Comparison of ENCODE assay signal across 8 mouse cellular contexts in genomic region chr16:96151551-96151950, GRCm38 (mm10). TPM values are rescaled to one million over a fixed set of nuclear protein-coding genes. Genes with fewer than 3 reads are reported as not detected.
DNase-seq lines count a peak whose midpoint lies in the region; ATAC-seq and TF ChIP-seq lines count a peak whose summit lies in the region.

No protein-coding gene starts in this region.

- H3K4me1 ChIP-seq in G1E (ENCODE audit: insufficient read depth, low read depth, low read length): peaks cover 27% of the 10 kb centered on the region
- H3K4me1 ChIP-seq in forebrain, embryonic 16.5 days (replicated peaks; ENCODE audit: control insufficient read depth, insufficient read depth, low read length): peaks cover 3% of the 10 kb centered on the region

- TF ChIP-seq CTCF in G1E (IDR thresholded peaks at IDR 0.05; ENCODE audit: low read depth, low read length): peak; percentile 75

- H3K4me2 ChIP-seq in forebrain, embryonic 16.5 days (ENCODE audit: low read length): no peak overlapping the region

- ATAC-seq in G1E (ENCODE audit: extremely low read depth, insufficient number of reproducible peaks, low FRiP score, poor library complexity, severe bottlenecking): peak; percentile 52; the same call in 1 of the 2 replicates
- ATAC-seq in forebrain, embryonic 16.5 days: peak; percentile 51; the same call in 1 of the 2 replicates
- peak; percentile 71; a peak in 3 of 4 replicates for ATAC-seq in hematopoietic stem cell, adult 5-6 weeks (replicated peaks in 1 of 2; ENCODE audit: insufficient read depth in 1 of 2, low FRiP score in 2 of 2, low TSS enrichment in 1 of 2, low read depth in 1 of 2, poor library complexity in 2 of 2, severe bottlenecking in 2 of 2)

- peaks cover 92% of the 10 kb centered on the region for H3K36me3 ChIP-seq in G1E (replicated peaks)
- peaks cover 4% of the 10 kb centered on the region; the same call in 1 of the 2 replicates for H3K36me3 ChIP-seq in forebrain, embryonic 16.5 days (ENCODE audit: control insufficient read depth, insufficient read depth)

- no peak overlapping the region for H3K27ac ChIP-seq in forebrain, embryonic 16.5 days (ENCODE audit: low read length)

- no peaks in the 10 kb centered on the region for H3K9me3 ChIP-seq in G1E (replicated peaks)
- H3K9me3 ChIP-seq in forebrain, embryonic 16.5 days (ENCODE audit: control insufficient read depth, low read length): no peaks in the 10 kb centered on the region

- H3K27me3 ChIP-seq in G1E (ENCODE audit: insufficient read depth, low read length): no peaks in the 10 kb centered on the region
- no peaks in the 10 kb centered on the region for H3K27me3 ChIP-seq in forebrain, embryonic 16.5 days (replicated peaks; ENCODE audit: control insufficient read depth, insufficient read depth, low read length)

- DNase-seq in G1E (ENCODE audit: low spot score): peak; percentile 53
- DNase-seq in cerebellum, adult 11 months: peak; percentile 83
- peak; percentile 71 to 79 for DNase-seq in layer of hippocampus, postnatal 10 days (ENCODE audit: low spot score in 2 of 2)
- DNase-seq in lung, postnatal 25 days (ENCODE audit: low spot score): peak; percentile 67
- peak; percentile 46 for DNase-seq in right cerebral cortex, adult 18-20 months
- DNase-seq in urinary bladder, postnatal 14 days (ENCODE audit: low spot score): peak; percentile 83

- no peak overlapping the region for H3K9ac ChIP-seq in forebrain, embryonic 16.5 days (replicated peaks; ENCODE audit: low read depth, low read length)

- no peak overlapping the region for H3K4me3 ChIP-seq in G1E (ENCODE audit: low read depth, low read length)
- no peak overlapping the region for H3K4me3 ChIP-seq in forebrain, embryonic 16.5 days (replicated peaks; ENCODE audit: low read length)

- WGBS in forebrain, embryonic 16.5 days: 24% methylated on average over 9 of the region's 9 CpGs

RNA-seq across cellular contexts. Expression of gene Wrb, which starts 6.3 kb away (rescaled TPM):
- 14.4 and 19.9 TPM in 2 replicates for total RNA-seq in G1E (2014; fragmentation: Nextera tagmentation)
- total RNA-seq in G1E (2017): 18.4 and 25.5 TPM in 2 replicates
- polyA plus RNA-seq in G1E (2012): 3.1 and 4.5 TPM in 2 replicates
- polyA plus RNA-seq in forebrain, embryonic 16.5 days (2015; fragmentation: Nextera tagmentation; extraction: Ambion mirVana): 188 and 197 TPM in 2 replicates
- 16.9 and 17.5 TPM in 2 replicates for total RNA-seq in hematopoietic stem cell, adult 5-6 weeks (2017)
- 10 to 100 TPM; 76.9 to 89.3 TPM for total RNA-seq in layer of hippocampus, postnatal 10 days (2021)

RNA-seq across cellular contexts. Expression of gene Hmgn1, which starts 24.0 kb away (rescaled TPM):
- total RNA-seq in G1E (2014; fragmentation: Nextera tagmentation) (156 and 238 TPM in 2 replicates), G1E (2017) (182 and 273 TPM in 2 replicates)
- polyA plus RNA-seq in G1E (2012): 184 and 230 TPM in 2 replicates
- 432 and 519 TPM in 2 replicates for polyA plus RNA-seq in forebrain, embryonic 16.5 days (2015; fragmentation: Nextera tagmentation; extraction: Ambion mirVana)
- total RNA-seq in hematopoietic stem cell, adult 5-6 weeks (2017): 351 and 391 TPM in 2 replicates
- 100 to 1,000 TPM in 1 of 2 experiments, 10 to 100 TPM in 1; 82.0 to 110 TPM for total RNA-seq in layer of hippocampus, postnatal 10 days (2021)

RNA-seq across cellular contexts. Expression of gene Lca5l, which starts 40.5 kb away (rescaled TPM):
- 0.53 and 0.60 TPM in 2 replicates for total RNA-seq in G1E (2014; fragmentation: Nextera tagmentation)
- total RNA-seq in G1E (2017): 0.12 and 0.16 TPM in 2 replicates
- polyA plus RNA-seq in G1E (2012): not detected in 2 replicates
- polyA plus RNA-seq in forebrain, embryonic 16.5 days (2015; fragmentation: Nextera tagmentation; extraction: Ambion mirVana): 0.76 and 1.2 TPM in 2 replicates
- 0.69 and 0.79 TPM in 2 replicates for total RNA-seq in hematopoietic stem cell, adult 5-6 weeks (2017)
- total RNA-seq in layer of hippocampus, postnatal 10 days (2021): 1 to 10 TPM; 1.6 TPM

RNA-seq across cellular contexts. Expression of gene Sh3bgr, which starts 48.7 kb away (rescaled TPM):
- total RNA-seq in G1E (2014; fragmentation: Nextera tagmentation): not detected in 2 replicates
- 0.52 TPM in 1 of 2 replicates, not detected in the other for total RNA-seq in G1E (2017)
- not detected in 2 replicates for polyA plus RNA-seq in G1E (2012)
- 1.0 and 2.1 TPM in 2 replicates for polyA plus RNA-seq in forebrain, embryonic 16.5 days (2015; fragmentation: Nextera tagmentation; extraction: Ambion mirVana)
- not detected in 2 replicates for total RNA-seq in hematopoietic stem cell, adult 5-6 weeks (2017)
- 1 to 10 TPM; 2.6 to 3.1 TPM for total RNA-seq in layer of hippocampus, postnatal 10 days (2021)
